In the genomic region with DNA sequence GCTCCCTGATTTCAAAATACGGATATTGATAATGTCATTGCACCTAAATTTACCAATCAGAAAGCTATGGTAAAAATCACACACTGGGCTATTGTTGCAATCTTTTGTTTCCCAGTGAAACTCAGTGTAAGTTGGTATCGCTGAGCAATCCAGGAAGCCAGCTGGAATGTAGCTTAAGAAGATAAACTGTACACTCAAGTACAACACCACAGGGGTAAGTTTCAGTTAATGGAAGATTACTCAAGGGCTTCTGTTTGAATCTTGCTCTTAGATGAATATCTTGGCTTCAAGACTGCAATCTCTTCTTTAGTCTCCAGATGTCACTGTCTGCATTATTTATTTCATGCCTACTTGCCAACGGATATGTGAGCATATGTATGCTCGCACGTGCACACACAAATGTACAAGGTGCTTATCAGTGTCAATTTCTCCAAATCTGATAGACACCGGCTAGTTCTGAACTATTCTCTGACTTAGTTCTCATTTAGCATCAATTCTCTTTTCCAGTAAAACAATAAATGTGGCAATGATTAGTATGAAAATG, we compare ENCODE assay signal across 9 mouse cellular contexts.
DNase-seq lines count a peak whose midpoint lies in the region; ATAC-seq and TF ChIP-seq lines count a peak whose summit lies in the region.
"Had no signal": no experiment of that assay in that cellular context is flagged by ENCODE, and none has a peak within 500 bp of the region (broad histone marks: within the 10 kb centered on the region; RNA-seq: fewer than 3 reads in every experiment).

No protein-coding gene starts in this region.

- H3K9ac ChIP-seq in hindbrain, embryonic 15.5 days = no peak overlapping the region
- no peak overlapping the region for H3K9ac ChIP-seq in stomach, postnatal 0 days (ENCODE audit: low read length)
- H3K9ac ChIP-seq: neural tube, embryonic 13.5 days had no signal

- H3K4me1 ChIP-seq in hindbrain, embryonic 15.5 days (replicated peaks) = no peaks in the 10 kb centered on the region
- H3K4me1 ChIP-seq in stomach, postnatal 0 days (replicated peaks; ENCODE audit: control insufficient read depth, insufficient read depth) = no peaks in the 10 kb centered on the region

- no peak overlapping the region for H3K27ac ChIP-seq in left cerebral cortex, adult 2 months
- H3K27ac ChIP-seq in hindbrain, embryonic 15.5 days (replicated peaks) = no peak overlapping the region
- H3K27ac ChIP-seq in stomach, postnatal 0 days (replicated peaks) = no peak overlapping the region
- H3K27ac ChIP-seq: neural tube, embryonic 13.5 days had no signal

- DNase-seq in cerebellum, postnatal 4 days (ENCODE audit: low spot score in 2 of 2) = no peak
- no peak for DNase-seq in left cerebral cortex, adult 2 months (ENCODE audit: extremely low spot score in 1 of 2, low spot score in 2 of 2)
- no peak for DNase-seq in left cerebral cortex, adult 8-10 months (ENCODE audit: low spot score in 2 of 2)
- DNase-seq in brain, embryonic 18.5 days (ENCODE audit: low read depth, low spot score) = peak; percentile 60
- no peak for DNase-seq in stomach, postnatal 0 days (ENCODE audit: low spot score)
- no peak for DNase-seq in urinary bladder, postnatal 25 days (ENCODE audit: low spot score)

- H3K4me2 ChIP-seq in hindbrain, embryonic 15.5 days = no peak overlapping the region
- no peak overlapping the region for H3K4me2 ChIP-seq in stomach, postnatal 0 days (replicated peaks; ENCODE audit: low read depth)
- H3K4me2 ChIP-seq: neural tube, embryonic 13.5 days had no signal

- intact Hi-C loops in left cerebral cortex, adult 2 months (cut with DNase I) = loop anchor here (2.0 to 5.0 kb wide), 4 partner anchors 573 to 1505 kb away; no protein-coding TSS in a partner anchor

- no peak overlapping the region for H3K4me3 ChIP-seq in left cerebral cortex, adult 2 months
- no peak overlapping the region for H3K4me3 ChIP-seq in hindbrain, embryonic 15.5 days
- H3K4me3 ChIP-seq in stomach, postnatal 0 days (ENCODE audit: low read depth, low read length) = no peak overlapping the region
- H3K4me3 ChIP-seq: neural tube, embryonic 13.5 days had no signal

- WGBS in hindbrain, embryonic 15.5 days = 32% methylated on average over 6 of the region's 6 CpGs
- WGBS in stomach, postnatal 0 days = 29% methylated on average over 6 of the region's 6 CpGs

- TF ChIP-seq CTCF in left cerebral cortex, adult 2 months (IDR thresholded peaks at IDR 0.05) = peak; percentile 70
- peak; percentile 71 for TF ChIP-seq CTCF in stomach, postnatal 0 days (IDR thresholded peaks at IDR 0.05; ENCODE audit: low read depth)

- no peaks in the 10 kb centered on the region for H3K36me3 ChIP-seq in hindbrain, embryonic 15.5 days
- no peaks in the 10 kb centered on the region for H3K36me3 ChIP-seq in stomach, postnatal 0 days (ENCODE audit: control insufficient read depth, insufficient read depth, low read length)
- H3K36me3 ChIP-seq: neural tube, embryonic 13.5 days had no signal

- no peak for TF ChIP-seq EP300 in stomach, postnatal 0 days (optimal IDR thresholded peaks at IDR 0.05)

- H3K27me3 ChIP-seq in hindbrain, embryonic 15.5 days = no peaks in the 10 kb centered on the region
- no peaks in the 10 kb centered on the region for H3K27me3 ChIP-seq in stomach, postnatal 0 days (ENCODE audit: control insufficient read depth, insufficient read depth, low read length)
- H3K27me3 ChIP-seq: neural tube, embryonic 13.5 days had no signal

- no peaks in the 10 kb centered on the region for H3K9me3 ChIP-seq in hindbrain, embryonic 15.5 days
- H3K9me3 ChIP-seq in stomach, postnatal 0 days (ENCODE audit: control insufficient read depth, low read length) = no peaks in the 10 kb centered on the region
- H3K9me3 ChIP-seq: neural tube, embryonic 13.5 days had no signal

- peak; percentile 58 for ATAC-seq in cerebellum, adult (ENCODE audit: insufficient number of reproducible peaks, low FRiP score, low TSS enrichment)
- peak; percentile 59; the same call in 1 of the 2 replicates for ATAC-seq in hindbrain, embryonic 15.5 days (ENCODE audit: low FRiP score, low read depth)
- ATAC-seq in stomach, postnatal 0 days (ENCODE audit: low FRiP score, low TSS enrichment) = no peak
